Mouse (Mus musculus): Measurements from ENCODE around the gene Hoxa4.
A peak's percentile ranks its signal among the peaks of the same experiment; 100 is the strongest.

Gene Hoxa4

GRCm38 (mm10) chr6:52190906-52191810, at the start of gene Hoxa4:
Gene Hoxa4, minus strand, starts transcription at chr6:52191753.
- peak; percentile 52 for DNase-seq

GRCm38 (mm10) chr6:52241001-52241621, 49.6 kb upstream of the Hoxa4 start:
- DNase-seq, result peak; percentile 22

- peak; percentile 96 for DNase-seq
Measured at GRCm38 (mm10) chr6:52240389-52241000, 48.9 kb upstream of the Hoxa4 start, which contains the start of gene Hoxa10. Gene Hoxa10, minus strand, starts transcription at chr6:52240854.

GRCm38 (mm10) chr6:52239625-52240388, 48.3 kb upstream of the Hoxa4 start:
- peak; percentile 50 for DNase-seq

- DNase-seq, result peak; percentile 34
Measured at GRCm38 (mm10) chr6:52238976-52239375, 47.4 kb upstream of the Hoxa4 start.

- peak; percentile 35 for DNase-seq
Measured at GRCm38 (mm10) chr6:52238155-52238545, 46.6 kb upstream of the Hoxa4 start.

GRCm38 (mm10) chr6:52237346-52238154, 46.0 kb upstream of the Hoxa4 start:
- peak; percentile 32 for DNase-seq

GRCm38 (mm10) chr6:52236806-52237205, 45.3 kb upstream of the Hoxa4 start:
- peak; percentile 28 for DNase-seq

- peak; percentile 17 for DNase-seq
Measured at GRCm38 (mm10) chr6:52235866-52236265, 44.3 kb upstream of the Hoxa4 start.

- DNase-seq, result no peak
Measured at GRCm38 (mm10) chr6:52235267-52235666, 43.7 kb upstream of the Hoxa4 start.

- peak; percentile 90 for DNase-seq
Measured at GRCm38 (mm10) chr6:52234428-52235140, 43.0 kb upstream of the Hoxa4 start.

GRCm38 (mm10) chr6:52233546-52234427, 42.2 kb upstream of the Hoxa4 start:
- peak; percentile 94 for DNase-seq

- no peak for DNase-seq
Measured at GRCm38 (mm10) chr6:52232984-52233545, 41.5 kb upstream of the Hoxa4 start.

GRCm38 (mm10) chr6:52232568-52232965, 41.0 kb upstream of the Hoxa4 start:
- peak; percentile 80 for DNase-seq

- DNase-seq, result peak; percentile 76
Measured at GRCm38 (mm10) chr6:52231885-52232567, 40.5 kb upstream of the Hoxa4 start.

GRCm38 (mm10) chr6:52230516-52231165, 39.1 kb upstream of the Hoxa4 start, which contains the start of gene Hoxa9:
Gene Hoxa9, minus strand, starts transcription at chr6:52231089.
- DNase-seq, result peak; percentile 85

- DNase-seq, result peak; percentile 86
Measured at GRCm38 (mm10) chr6:52229558-52230416, 38.2 kb upstream of the Hoxa4 start.

Data from kidney, postnatal 14 days (tissue).